Mouse (Mus musculus): ENCODE data around the gene Agtr2.
"Not testable (repeated sequence)": the region's sequence is repeated elsewhere in the genome, so short reads cannot be mapped to it uniquely, and the experiment has no call there.

The Agtr2 gene

DNA sequence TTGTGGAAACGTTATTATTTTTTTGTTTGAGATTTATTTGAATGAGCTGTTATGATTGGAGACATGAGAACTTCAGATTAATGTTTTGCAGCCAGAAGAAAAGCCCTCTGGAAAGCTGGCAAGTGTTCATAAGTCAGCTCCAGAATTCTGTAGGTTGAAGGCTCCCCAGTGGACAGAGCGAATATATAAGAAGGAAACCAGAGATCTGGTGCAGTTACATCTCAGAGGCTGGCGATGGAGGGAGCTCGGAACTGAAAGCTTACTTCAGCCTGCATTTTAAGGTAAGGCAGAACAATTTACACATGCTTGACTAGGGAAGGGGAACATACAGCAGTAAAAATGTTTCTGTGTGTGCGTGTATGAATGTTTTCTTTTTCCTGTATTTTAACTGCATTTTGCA, at the start of gene Agtr2:
Agtr2 (plus strand) TSS at position 131 of the 400 bp plus-strand sequence.
- peak; percentile 9 for DNase-seq (ENCODE audit: low read depth, low spot score)

DNA sequence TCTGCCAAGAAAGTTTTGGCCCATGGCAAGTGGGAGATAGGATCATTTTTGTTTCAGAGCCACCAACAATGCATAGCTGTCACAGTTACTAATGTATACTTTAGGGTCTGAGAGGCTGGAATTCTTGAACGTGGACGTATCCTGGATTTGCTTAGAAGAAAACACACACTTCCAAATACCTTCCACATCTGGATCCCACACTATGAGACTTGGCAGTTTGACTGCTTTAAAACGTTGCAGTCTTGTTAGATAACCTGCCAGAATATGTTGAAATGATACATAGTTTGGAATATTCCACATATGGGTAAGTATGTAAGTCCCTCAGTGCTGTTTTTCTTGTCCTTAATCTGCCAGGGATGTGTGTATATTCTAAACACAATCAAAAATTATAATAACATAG, 31.8 kb upstream of the Agtr2 start:
- no peak for DNase-seq (ENCODE audit: low read depth, low spot score)

DNA sequence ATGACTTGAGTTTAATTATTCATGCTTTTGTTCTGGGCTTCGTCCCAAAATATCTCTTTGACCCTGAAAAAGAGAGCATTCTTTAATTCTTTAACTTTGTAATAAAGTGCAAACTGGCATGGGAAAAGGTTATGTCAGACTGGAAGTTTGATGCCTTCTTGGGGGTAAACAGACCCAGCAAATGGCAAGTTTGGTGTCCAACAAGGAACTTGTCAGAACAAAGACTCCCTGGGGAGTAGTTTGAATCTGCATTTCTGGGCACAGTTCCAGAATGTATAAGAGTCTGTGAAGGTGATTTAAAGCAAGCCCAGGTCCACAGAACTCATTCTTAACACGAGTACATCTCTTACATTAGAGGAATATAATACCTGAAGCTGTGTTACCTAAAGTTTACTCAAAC, 3.8 kb downstream of the Agtr2 start:
- no peak for DNase-seq (ENCODE audit: low read depth, low spot score)

DNA sequence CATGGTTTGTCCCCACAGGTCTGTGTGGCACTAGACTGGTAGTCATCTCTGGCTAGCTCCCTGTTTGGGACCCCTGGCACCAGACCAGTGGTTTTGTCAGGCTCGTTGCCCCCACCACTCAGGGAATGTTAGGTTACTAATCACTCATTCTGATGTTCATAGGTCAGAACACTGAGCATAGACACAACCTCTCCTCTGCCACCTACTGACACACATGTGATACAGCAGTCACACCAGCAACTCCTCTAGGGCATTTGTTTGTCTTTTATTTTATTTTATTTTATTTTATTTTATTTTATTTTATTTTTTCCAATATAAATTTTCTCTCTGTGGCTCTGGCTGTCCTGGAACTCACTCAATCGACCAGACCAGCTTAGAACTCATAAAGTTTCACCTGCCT, 15.9 kb downstream of the Agtr2 start:
- peak; percentile 10 for DNase-seq (ENCODE audit: low read depth, low spot score)

DNA sequence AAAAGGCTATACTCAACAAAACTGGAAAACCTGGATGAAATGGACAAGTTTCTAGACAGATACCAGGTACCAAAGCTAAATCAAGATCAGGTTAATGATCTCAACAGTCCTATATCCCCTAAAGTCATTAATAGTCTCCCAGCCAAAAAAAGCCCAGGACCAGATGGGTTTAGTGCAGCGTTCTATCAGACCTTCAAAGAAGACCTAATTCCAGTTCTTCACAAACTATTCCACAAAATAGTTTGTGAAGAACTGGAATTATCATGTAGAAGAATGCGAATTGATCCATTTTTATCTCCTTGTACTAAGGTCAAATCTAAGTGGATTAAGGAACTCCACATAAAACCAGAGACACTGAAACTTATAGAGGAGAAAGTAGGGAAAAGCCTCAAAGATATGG, 23.0 kb downstream of the Agtr2 start:
- DNase-seq (ENCODE audit: low read depth, low spot score): not testable (repeated sequence)

DNA sequence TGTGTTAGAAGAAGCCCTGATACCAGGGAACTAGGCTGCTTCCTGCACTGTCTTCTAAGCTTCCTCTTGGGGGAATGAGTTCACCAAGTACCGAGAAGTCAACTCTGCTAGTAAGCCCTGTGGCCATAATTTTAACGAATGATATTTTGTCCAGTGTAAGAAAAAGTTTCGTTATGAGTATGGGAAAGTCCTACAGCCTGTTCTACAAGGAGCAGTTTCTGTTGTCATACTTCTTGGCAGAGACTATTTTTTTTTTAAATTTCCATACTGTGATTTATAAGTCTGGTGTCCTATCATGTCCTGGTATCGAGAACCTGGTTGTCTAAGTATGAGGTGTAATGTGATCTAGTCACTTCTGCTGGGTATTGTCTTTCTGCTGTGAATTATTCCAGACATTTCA, 38.2 kb downstream of the Agtr2 start:
- no peak for DNase-seq (ENCODE audit: low read depth, low spot score)

Data from brain, adult 2 months (tissue).